Mouse (Mus musculus): ENCODE data around the gene Kctd20.
"Not testable (repeated sequence)": the region's sequence is repeated elsewhere in the genome, so short reads cannot be mapped to it uniquely, and the experiment has no call there.

Gene Kctd20

DNA sequence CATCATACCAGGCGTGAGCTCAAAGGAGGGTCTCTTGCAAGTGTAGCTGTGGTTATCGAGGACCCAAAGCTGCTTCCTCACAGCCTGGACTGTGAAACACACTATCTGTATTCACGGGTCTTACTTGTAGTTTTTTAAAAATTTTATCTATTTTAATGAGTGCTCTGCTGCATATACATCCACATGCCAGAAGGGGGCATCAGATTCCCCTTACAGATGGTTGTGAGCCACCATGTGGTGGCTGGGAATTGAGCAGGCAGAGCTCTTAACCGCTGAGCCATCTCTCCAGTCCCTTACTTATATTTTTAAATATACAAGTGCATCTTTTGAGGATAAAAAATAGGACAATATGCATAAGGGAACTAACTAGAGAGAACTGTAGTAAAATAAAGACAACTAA lies 36.0 kb downstream of the Kctd20 start:
- no peak for DNase-seq

DNA sequence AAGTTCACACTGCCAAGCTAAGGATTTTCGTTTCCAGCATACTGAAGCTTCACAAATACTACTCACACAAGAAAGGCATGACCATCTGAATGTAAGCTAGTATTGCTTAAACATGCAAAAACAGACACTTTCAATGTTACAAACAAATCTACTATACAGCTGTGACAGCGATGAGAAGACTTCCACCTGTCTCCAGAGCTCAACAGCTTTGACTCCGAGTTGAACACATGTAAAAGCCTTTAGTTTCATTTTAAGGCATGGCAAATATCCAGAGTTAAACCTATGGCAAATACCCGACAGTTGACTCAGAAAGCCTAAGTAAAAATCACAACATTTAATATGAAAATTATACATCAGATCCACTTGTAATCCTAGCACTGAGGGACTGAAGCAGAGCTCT lies 36.5 kb downstream of the Kctd20 start:
- DNase-seq = no peak

DNA sequence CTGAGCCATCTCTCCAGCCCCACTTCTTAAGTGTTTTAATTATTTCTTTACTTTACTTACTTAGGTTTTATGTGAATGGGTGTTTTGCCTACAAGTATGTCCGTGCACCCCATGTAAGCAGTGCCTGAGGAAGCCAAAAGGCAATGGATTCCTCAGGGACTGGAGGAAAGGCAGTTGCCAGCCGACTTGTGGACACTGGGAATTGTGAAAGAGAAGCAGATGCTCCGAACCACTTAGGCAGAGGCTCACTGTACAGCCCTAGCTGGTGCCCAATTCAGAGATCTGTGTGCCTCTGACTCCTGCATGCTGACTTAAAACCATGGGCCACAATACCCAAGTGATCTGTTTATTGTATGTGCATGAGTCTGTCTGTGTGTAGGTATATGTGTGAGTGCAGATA lies 37.2 kb downstream of the Kctd20 start:
- DNase-seq = no peak

DNA sequence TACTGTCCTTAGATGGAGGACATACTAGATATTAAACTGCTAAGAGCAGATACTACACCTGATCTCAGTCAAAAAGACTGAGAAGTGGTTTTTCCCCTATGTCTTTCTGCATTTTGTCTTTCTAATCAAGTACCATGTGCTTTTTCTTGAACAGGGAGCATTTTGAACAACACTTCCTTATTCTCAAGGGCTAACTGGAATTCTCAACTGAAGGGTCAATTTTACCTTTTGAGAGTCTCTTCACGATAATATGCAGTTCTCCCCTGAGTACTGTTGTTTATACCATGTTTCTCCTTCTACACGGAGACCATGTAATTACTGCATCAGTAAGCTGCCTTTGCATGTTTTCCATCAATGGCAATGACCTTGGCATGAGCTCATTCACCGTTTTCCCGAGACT lies 38.3 kb downstream of the Kctd20 start:
- DNase-seq = no peak

DNA sequence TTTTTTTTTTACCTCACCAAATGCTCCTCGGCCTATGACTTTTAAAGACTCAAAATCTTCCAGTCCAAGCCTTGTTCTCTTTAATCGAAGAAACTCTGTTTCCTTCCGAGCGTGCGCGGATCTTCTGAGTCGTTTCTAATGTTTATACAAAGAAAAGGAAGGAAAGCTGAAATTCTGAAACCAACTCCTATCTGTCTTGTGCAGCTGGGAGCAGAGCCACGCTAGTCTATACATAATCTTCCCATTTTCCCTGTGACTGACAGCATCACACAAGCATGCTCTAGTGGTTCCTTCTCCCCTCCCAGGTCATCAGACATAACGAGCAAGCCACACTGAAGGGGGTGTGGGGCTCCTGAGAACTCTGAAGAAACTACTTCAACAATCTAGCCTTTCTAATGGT lies 39.5 kb downstream of the Kctd20 start:
- DNase-seq = no peak

DNA sequence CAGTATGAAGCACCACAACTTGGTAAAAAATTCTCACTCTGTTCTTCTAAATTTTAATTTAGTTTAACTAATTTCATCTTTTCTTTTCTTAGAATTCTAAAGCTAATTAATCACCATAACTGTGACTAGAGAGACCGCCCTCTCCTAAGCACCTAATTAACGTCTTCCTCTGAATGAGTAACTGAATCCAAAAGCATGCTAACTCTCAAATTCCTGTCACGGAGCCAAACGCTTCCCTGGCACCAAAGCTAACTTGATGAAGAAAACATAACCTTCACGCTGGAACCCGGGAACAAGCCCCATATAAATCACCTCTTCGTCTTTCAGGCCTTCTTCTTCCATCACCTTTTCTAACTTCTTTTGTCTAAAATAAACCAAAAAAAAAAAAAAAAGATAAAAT lies 40.4 kb downstream of the Kctd20 start:
- DNase-seq = no peak

DNA sequence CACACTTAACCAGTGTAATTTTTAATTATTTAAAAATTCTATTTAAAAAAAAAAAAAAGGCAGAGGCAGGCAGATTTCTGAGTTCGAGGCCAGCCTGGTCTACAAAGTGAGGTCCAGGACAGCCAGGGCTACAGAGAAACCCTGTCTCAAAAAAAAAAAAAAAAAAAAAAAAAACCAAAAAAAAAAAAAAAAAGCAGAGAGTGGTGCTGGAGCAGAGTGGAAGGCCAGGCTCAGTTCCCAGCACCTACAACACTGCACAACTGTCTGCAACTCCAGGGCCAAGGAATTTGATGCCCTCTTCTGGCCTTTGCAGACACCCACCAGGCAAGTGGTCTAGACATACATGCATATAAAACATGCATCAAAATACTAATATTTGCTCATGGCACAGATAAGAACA lies 41.3 kb downstream of the Kctd20 start:
- not testable (repeated sequence) for DNase-seq

DNA sequence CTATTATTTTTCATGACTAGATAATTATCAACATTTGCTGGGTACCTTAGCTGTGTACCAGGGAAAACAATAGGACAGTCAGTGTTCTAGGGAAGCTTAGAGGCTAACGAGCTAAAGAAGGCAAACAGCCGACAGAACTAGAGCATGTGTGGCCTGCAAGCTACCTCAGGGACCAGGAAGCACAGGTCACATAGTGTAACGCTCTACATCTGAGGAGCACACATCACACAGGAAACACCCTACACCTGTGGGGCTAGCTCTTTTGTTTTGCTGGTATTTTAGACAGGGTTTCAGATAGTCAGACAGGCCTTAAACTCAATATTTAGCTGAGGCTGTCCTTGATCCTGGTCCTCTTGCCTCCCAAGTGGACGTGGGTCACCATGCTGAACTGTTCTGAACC lies 42.9 kb downstream of the Kctd20 start:
- no peak for DNase-seq

DNA sequence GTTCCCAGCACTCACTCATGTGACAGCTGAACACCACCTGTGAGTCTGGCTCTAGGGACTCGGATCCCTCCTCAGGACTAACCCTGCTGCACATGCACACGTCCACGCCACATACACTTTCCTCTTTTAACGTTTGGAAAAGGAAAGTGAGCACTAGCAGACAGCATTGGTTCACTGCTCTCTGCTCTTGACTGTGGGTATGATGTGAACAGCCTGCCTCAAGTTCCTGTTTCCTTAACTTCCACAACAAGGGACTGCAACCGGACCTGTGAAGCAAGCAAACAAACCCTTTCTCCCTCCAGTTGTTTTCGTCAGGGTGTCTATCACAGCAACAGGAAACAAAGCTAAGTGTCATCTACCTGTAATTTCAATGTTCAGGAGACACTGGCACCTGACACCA lies 48.7 kb downstream of the Kctd20 start:
- DNase-seq = no peak

DNA sequence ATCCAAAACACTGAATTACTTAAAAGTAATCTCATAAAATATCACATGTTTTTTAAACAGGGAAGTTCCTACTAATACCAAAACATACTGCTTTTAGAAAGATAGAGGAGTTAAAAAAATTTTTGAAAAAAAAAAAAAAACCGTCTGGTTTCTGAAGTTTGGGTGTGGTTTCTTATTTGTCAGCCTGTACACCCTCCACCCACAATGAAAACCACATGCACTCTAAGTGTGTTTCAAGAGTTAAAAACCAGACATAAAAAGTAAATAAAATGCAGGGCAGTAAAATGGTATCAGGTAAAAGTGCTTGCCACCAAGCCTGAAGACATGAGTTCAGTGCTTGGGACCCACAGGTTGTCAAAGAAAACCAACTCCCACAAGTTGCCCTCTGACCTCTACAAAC lies 52.0 kb downstream of the Kctd20 start:
- DNase-seq = no peak

DNA sequence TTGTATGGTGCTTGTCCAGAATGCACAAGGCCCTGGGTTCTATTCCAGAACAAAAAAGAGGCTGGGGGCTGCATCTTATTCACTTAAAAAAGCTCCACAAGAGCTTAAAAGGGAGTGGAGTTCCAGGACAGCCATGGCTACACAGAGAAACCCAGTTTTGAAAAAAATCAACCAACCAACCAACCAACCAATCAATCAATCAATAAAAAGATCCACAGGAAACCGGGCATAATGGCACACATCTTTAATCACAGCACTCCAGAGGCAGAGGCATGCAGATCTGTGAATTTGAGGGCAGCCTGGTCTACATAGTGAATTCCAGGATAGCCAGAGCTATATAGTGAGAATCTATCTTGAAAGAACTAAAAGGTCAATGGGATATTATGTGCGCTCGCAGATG lies 53.3 kb downstream of the Kctd20 start:
- no peak for DNase-seq

DNA sequence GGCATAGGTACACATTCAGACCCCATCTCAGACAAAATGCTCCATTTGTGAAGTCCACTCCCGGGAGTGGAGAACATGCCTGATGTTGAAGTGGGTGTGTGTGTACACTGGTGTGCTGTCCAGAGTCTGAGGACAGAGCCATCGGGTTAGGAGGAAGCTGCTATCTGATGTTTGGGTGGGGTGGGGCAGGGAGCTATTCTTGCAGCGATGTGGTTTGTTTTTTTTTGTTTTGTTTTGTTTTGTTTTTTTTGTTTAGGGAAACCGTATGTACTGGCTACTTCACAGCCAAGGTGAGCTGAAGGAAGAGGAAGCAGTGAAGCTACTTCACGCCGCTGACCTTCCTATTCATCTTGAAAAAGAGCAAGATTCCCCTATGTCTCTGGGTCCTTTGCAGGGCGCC lies 55.1 kb downstream of the Kctd20 start:
- DNase-seq = no peak

DNA sequence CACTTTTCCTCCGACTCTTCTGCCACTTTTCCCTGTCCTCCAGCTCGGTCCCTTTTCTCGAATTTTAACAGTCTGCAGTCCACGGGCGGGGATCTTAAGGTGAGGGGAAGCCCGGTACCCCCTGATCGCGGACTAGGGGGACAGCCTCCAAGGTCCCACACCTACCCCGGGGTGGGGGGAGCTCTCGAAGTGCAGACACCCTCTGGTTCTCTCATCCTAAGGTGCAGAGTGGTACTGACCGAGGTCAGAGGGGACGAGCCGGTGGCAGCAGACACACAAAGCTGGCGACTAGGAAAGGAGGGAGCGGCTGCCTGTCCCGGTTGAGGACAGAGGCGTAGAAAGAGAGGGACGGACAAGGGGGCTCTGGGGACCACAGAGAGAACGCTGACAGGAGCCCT lies 55.5 kb downstream of the Kctd20 start:
- peak; percentile 33 for DNase-seq

DNA sequence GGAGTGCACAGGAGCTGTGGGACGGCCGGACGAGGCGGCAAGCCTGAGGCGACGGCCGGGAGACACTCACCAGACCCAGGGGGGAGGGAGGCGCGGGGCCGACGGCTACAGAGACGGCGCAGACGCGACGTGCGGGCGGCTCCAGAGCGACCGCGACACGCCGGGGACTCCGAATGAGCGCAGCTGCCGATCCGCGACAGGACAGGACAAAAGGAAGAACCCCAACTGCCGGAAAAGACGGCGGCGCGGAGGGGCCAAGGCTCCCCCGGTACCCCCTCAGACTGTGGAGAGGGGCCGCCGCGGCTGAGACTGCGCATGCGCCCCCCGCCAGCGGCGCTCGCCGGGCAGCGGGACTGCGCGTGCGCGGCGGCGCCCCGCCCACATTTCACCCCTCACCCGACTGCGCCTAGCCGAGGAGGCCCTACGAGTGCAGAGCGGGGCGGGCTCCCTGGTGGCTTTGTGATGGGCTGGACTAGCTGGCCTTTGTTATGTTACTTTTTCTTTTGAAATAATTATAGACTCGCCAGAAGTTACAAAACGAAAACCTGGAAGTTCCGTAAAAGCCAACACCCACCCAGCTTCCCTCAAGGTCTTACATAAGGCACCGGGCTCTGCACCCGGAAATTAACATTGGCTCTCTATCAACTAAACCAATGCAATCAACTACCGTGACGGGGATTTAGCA lies 56.0 kb downstream of the Kctd20 start, which contains the start of gene Stk38:
Stk38 (minus strand) TSS at position 355 of the 685 bp plus-strand sequence.
- DNase-seq = peak; percentile 91

DNA sequence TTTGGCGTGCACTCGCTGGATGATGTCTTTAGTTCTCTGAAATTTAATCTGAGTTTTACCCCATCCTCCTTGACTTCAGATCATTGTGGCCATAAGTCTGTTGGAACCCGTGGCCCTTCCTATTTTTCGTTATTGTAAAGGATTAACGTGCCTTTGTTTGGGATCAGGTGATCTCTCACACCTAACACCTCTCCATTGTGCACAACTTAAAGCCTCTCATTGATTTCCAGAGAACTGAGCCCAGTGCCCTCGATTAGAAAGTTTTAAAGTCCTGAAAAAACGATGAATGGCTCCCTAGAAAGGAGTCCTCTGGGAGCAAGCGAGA lies 56.5 kb downstream of the Kctd20 start:
- DNase-seq = no peak

DNA sequence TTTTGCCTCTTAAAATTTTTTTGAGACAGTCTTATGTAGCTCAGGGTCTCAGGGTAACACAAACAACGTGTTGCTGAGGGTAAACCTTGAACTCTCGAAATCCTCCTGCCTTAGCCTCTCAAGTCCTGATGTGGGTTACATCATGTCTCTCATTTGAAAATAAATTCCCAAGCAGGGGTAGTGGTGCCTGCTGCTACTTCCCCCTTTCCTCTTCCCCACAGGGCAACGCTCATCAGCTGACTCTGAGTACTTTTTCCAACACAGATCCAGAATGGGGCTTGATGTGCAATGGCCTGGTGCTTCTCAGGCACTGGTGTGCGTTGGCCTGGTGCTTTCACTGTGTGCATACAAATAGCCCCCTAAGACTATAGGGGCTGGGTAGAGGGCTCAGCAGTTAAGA lies 57.4 kb downstream of the Kctd20 start:
- no peak for DNase-seq

DNA sequence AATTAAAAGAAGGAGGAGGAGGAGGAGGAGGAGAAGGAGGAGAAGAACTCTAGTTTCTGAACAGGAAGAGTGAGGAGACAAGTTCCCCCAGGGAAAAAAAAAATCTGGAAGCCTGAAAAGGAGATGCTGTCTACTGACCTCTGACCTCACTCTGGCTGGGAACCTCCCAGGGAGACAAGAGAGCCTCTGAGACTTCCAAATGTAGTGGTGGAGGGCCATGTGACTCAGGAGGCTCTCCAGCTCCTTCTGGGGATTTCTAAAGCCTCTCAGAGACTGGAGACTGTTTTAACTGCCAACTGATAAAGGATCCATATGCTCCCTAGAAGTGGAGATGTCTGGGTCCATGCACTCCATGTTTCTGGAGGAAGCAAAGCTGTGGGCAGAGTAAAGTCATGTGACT lies 62.5 kb downstream of the Kctd20 start:
- no peak for DNase-seq

DNA sequence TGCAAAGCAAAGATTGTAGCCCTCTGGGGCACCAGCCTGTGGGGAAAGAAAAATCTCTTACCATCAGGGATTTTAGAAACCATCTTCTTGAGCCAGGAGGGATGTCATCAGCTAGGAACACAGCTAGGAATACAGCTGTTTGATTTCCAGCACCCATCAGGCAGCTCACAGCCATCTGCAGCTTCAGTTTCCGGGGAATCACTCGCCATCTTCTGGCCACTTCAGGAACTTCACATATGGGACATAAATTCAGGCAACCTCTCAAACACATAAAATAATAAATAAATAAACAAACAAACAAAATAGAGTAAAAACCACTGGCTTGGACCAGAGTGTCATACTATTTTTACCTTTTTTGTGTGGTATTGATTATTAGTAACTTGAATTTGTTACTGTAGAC lies 63.9 kb downstream of the Kctd20 start:
- no peak for DNase-seq

DNA sequence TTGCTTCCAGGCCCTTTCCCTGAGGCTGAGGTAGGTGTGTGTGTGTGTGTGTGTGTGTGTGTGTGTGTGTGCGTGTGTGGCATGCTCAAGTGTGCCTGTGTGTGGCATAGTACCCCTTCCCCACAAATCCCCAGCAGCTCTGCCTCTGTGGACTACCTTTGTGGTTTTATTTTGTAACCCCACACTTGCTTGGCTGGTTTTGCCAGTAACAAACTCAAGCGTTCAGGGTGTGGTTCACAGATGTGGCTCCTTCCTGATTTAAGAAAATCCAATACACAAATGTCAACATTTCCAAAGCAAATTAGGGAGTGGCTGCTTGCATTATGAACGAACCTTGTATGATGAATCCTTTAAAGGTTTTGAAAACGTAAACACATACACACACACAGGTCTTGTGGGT lies 65.0 kb downstream of the Kctd20 start:
- no peak for DNase-seq

DNA sequence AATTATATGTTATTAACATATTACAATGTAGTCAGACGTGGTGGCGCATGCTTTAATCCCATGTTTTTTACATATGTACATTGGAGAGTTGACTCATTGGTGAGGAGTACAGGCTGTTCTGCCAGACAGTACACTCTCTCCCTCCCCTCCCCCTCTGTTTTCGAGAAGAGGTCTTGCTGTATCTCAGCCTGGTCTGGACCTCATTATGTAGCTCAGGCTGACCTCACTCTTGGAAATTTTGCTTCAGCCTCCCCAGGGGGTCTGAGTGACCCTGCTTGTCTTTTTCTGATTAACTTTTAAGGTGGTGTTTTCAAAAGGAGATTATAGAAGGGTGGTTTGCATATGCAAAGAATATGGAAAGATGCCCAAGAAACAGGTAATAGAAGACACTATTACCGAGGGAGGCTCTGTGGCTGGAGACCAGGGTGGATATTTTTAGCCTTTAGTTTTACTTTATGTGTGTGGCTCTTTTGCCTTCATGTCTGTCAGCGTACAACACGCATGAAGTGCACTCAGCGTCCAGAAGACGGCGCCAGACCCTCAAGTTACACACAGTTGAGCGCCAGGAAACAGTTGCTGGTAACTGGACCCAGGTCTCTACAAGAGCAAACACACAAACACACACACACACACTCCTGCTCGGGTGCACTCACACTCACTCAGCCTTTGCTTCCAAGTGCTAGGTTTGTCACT lies 66.7 kb downstream of the Kctd20 start:
- DNase-seq = no peak

Data from cerebellum, adult 11 months (tissue).